Mouse (Mus musculus) thymus, adult 2 months (tissue): ENCODE data around the gene Csta1. TPM values are rescaled to one million over a fixed set of nuclear protein-coding genes. Genes with fewer than 3 reads are reported as not detected.
"Not testable (repeated sequence)": the region's sequence is repeated elsewhere in the genome, so short reads cannot be mapped to it uniquely, and the experiment has no call there.

ENCODE experiments used
- DNase-seq: peaks from one replicate; pipeline ENCODE4 v3.0.0; 2021
- H3K27ac ChIP-seq: fragments of 200-500 bp; 2 replicates; pipeline ENCODE4 v1.5.1; 2012; ENCODE audit warnings: low read length, control low read depth; ENCODE audit not compliant: control insufficient read depth, insufficient read depth
- H3K27me3 ChIP-seq: fragments of 200-500 bp; 2 replicates; pipeline ENCODE4 v1.6.1; 2012; ENCODE audit warnings: mild to moderate bottlenecking, low read length, moderate library complexity, mixed read lengths; ENCODE audit not compliant: control insufficient read depth, insufficient read depth
- H3K36me3 ChIP-seq: fragments of 200-500 bp; 2 replicates; pipeline ENCODE4 v1.6.1; 2012; ENCODE audit warnings: mild to moderate bottlenecking, low read length, moderate library complexity; ENCODE audit not compliant: control insufficient read depth, insufficient read depth
- H3K4me1 ChIP-seq: fragments of 200-500 bp; replicated peaks from 2 replicates; pipeline ENCODE4 v1.6.1; 2012; ENCODE audit warnings: low read length; ENCODE audit not compliant: control insufficient read depth, insufficient read depth
- H3K4me3 ChIP-seq: fragments of 200-500 bp; 2 replicates; pipeline ENCODE4 v1.5.1; 2012; ENCODE audit warnings: mild to moderate bottlenecking, low read length, control low read depth, moderate library complexity; ENCODE audit not compliant: control insufficient read depth, insufficient read depth
- CTCF ChIP-seq: fragments of 200-500 bp; IDR thresholded peaks from 2 replicates; pipeline ENCODE4 v1.5.1; 2012; ENCODE audit warnings: mild to moderate bottlenecking, control low read depth, low read length, moderate library complexity, borderline replicate concordance; ENCODE audit not compliant: control insufficient read depth, poor library complexity, insufficient read depth; ENCODE audit errors: extremely low read depth
- POLR2A ChIP-seq: fragments of 200-500 bp; IDR thresholded peaks from 2 replicates; pipeline ENCODE4 v1.6.1; 2012; ENCODE audit warnings: mild to moderate bottlenecking, low read length, control low read depth, moderate library complexity; ENCODE audit not compliant: control insufficient read depth, poor library complexity, insufficient read depth; ENCODE audit errors: extremely low read depth
- WGBS: fragments of 180-500 bp; shearing (Covaris S2); methylation state at CpG from one replicate; pipeline ENCODE4 v1.1.7; 2018; 5-methylcytosine and 5-hydroxymethylcytosine counted together
- polyA plus RNA-seq: library from polyadenylated mRNA; depleted of rRNA; stranded (reverse); fragments of >200 nt; gene quantifications from 2 replicates; pipeline ENCODE4 v1.2.3, GENCODE M21; 2012; rRNA removed

Csta1 gene
- polyA plus RNA-seq = not detected in 2 replicates

DNA sequence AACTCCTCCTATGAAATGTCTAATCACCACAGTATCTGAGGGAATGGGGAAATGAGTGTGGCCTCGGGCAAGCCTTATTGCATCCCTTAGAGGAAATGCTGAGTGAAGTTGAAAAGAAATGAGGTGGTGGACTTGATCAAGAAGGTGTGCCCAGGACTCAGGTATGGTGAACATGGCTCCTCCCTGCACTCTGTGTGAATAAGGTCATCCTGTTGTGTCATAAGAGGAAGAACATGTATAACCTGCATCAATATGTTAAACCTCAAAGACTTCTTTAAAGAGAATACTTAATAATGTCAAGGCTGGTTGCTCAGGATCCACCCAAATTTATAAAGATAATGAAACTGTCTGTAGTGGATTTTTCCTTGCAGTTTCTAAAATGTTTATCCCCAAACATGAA lies at the start of gene Csta1:
Csta1 (minus strand) TSS at position 101 of the 400 bp plus-strand sequence.
- WGBS = 64% methylated on average over 1 of the region's 1 CpGs
- Histone ChIP-seq H3K4me3 (no peak within 1 kb of the TSS), H3K27ac (no peak within 1 kb of the TSS), H3K4me1 (no peaks in the 10 kb centered on the region), H3K27me3 (no peaks in the 10 kb centered on the region), H3K36me3 (no peaks in the 10 kb centered on the region)
- DNase-seq = no peak
- TF ChIP-seq CTCF = no peak
- TF ChIP-seq POLR2A = no peak

GRCm38 (mm10) chr16:36179910-36180309 lies 48.9 kb upstream of the Csta1 start:
- H3K4me3 ChIP-seq = no peak overlapping the region
- no peaks in the 10 kb centered on the region for H3K36me3 ChIP-seq
- WGBS = 75% methylated on average over 2 of the region's 2 CpGs
- no peak for DNase-seq
- no peaks in the 10 kb centered on the region for H3K4me1 ChIP-seq
- H3K27me3 ChIP-seq = no peaks in the 10 kb centered on the region
- H3K27ac ChIP-seq = no peak overlapping the region
- TF ChIP-seq POLR2A (no peak), CTCF (no peak)

- TF ChIP-seq POLR2A (no peak), CTCF (no peak)
- no peaks in the 10 kb centered on the region for H3K4me1 ChIP-seq
- H3K27me3 ChIP-seq = no peaks in the 10 kb centered on the region
- H3K27ac ChIP-seq = no peak overlapping the region
- H3K4me3 ChIP-seq = no peak overlapping the region
- no peak for DNase-seq
- H3K36me3 ChIP-seq = no peaks in the 10 kb centered on the region
Observed at GRCm38 (mm10) chr16:36176108-36176507, 45.1 kb upstream of the Csta1 start.

DNA sequence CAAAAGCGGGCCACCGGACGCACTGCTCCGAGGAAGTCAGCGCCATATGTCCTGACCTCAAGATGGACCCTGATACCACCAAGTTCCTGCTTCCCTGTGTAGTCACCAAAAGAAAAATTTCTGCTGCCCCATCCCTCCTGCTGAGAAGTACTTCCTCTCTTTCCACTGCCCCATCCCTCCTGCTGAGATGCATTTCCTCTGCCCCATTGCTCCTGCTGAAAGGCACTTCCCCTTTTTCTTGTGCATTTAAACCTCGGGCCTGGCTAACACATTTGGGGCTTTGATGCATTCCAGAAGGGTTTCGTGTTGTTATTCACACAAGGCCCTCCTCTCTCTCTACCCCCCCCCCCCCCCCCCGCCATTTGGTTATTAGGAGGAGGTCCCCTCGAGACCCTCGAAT lies 36.8 kb upstream of the Csta1 start:
- H3K36me3 ChIP-seq, DNase-seq, H3K4me1 ChIP-seq, H3K4me3 ChIP-seq, H3K27me3 ChIP-seq, H3K27ac ChIP-seq: not testable (repeated sequence)
- 90% methylated on average over 10 of the region's 10 CpGs for WGBS

DNA sequence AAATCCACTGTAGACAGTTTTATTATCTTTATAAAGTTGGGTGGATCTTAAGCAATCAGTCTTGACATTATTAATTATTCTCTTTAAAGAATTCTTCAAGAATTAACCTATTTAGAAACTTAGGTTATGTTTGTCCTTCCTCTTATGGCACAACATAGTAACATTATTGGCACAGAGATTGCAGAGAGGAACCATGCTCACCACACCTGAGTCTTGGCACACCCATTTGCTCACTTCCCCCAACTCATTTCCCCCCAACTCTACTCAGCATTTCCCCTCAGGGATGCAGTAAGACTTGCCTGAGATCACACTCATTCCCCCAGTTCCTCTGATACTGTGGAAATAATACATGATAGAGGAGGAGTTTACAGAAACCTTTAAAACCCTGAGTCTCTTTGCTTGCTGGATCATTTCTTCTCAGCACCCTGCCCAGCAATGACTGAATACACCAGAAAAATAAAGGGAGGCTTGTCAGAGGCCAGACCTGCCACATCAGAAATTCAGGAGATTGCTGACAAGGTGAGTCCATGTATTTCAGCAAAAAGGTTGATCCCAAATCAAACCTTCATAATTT lies 25.4 kb upstream of the Csta1 start, which contains the start of gene Stfa2l1:
Stfa2l1 (plus strand) TSS at position 410 of the 574 bp plus-strand sequence.
- Histone ChIP-seq H3K4me3 (no peak within 1 kb of the TSS), H3K4me1 (no peaks in the 10 kb centered on the region), H3K27me3 (no peaks in the 10 kb centered on the region), H3K27ac (no peak within 1 kb of the TSS), H3K36me3 (no peaks in the 10 kb centered on the region)
- TF ChIP-seq CTCF (no peak), POLR2A (no peak)
- DNase-seq = no peak

DNA sequence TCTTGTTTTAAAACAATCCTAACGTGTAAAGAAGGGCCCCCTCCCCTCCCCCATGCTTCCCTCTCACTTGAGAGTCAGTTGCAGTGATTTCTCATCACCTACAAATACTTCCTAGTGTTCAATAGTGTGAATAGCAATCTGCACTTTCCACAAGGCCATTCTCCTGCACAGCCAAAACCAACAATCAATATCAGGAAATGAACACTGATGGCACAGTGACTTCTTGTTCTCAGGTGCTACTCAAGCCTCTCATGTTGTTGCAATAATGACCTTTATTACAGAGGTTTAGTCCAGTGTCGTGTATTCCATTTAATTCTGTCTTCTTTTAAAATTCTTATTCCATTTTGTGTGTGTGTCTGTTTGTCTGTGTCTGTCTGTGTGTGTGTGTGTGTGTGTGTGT lies 7.2 kb upstream of the Csta1 start:
- H3K4me1 ChIP-seq = no peaks in the 10 kb centered on the region
- no peak overlapping the region for H3K27ac ChIP-seq
- H3K36me3 ChIP-seq = no peaks in the 10 kb centered on the region
- no peak for DNase-seq
- H3K27me3 ChIP-seq = no peaks in the 10 kb centered on the region
- no peak for TF ChIP-seq CTCF
- no peak for TF ChIP-seq POLR2A
- 79% methylated on average over 2 of the region's 2 CpGs for WGBS
- no peak overlapping the region for H3K4me3 ChIP-seq

DNA sequence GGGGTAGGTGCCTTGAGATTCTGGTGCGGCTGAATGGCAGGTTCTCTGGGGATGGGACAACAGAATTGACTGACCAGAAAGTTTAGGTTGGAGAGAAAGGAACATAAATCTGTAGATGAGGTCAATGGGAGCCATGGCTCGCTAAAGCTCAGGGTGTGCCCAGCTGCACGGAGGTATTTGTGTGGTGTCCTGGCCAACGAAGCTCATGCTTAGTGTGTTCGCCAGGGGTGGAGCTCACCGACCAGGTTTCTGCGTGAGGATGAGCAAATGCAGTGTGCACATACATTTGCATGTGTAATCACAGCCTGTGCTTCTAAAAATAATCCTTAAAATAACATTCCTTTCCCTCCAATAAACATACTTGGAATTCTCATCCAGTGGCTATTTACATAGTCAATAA lies 2.9 kb downstream of the Csta1 start:
- 89% methylated on average over 7 of the region's 7 CpGs for WGBS
- no peaks in the 10 kb centered on the region for H3K36me3 ChIP-seq
- no peak for DNase-seq
- TF ChIP-seq CTCF = no peak
- no peak for TF ChIP-seq POLR2A
- H3K27me3 ChIP-seq = no peaks in the 10 kb centered on the region
- no peak overlapping the region for H3K4me3 ChIP-seq
- H3K27ac ChIP-seq = no peak overlapping the region
- no peaks in the 10 kb centered on the region for H3K4me1 ChIP-seq

DNA sequence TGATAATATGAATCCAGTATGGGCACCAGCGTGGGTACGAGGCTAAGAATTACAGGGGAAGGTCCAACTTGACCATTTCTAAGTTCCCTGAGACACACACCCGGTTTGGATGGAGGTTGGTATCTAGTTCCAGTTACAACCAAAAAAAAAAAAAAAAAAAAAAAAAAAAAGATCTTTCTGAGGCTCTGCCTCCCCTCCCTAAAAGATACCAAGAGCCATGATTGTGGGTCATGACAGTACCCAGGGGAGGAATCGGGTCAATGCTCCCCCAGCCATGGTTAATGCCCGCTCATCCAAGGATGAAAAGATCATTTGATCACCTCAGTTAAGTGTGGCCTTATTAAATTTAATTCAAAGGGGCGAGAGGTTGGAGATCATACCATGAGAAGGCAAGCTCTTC lies 15.3 kb downstream of the Csta1 start:
- 90% methylated on average over 6 of the region's 6 CpGs for WGBS
- not testable (repeated sequence) for DNase-seq, H3K4me3 ChIP-seq, H3K36me3 ChIP-seq, H3K4me1 ChIP-seq, H3K27me3 ChIP-seq, H3K27ac ChIP-seq

- not testable (repeated sequence) for H3K36me3 ChIP-seq, H3K27ac ChIP-seq, H3K27me3 ChIP-seq, H3K4me1 ChIP-seq, DNase-seq, H3K4me3 ChIP-seq
Observed at GRCm38 (mm10) chr16:36111486-36111885, 19.6 kb downstream of the Csta1 start.
